Mouse (Mus musculus) cerebellum, postnatal 10 days (tissue): Measurements from ENCODE around the gene Gm13723.
A peak's percentile ranks its signal among the peaks of the same experiment; 100 is the strongest.

Experiments
- DNase-seq, 2 experiments: peaks; one replicate each; pipeline ENCODE4 v3.0.0; 2021; ENCODE audit warnings: mixed read lengths in 2 of 2

The Gm13723 gene

DNA sequence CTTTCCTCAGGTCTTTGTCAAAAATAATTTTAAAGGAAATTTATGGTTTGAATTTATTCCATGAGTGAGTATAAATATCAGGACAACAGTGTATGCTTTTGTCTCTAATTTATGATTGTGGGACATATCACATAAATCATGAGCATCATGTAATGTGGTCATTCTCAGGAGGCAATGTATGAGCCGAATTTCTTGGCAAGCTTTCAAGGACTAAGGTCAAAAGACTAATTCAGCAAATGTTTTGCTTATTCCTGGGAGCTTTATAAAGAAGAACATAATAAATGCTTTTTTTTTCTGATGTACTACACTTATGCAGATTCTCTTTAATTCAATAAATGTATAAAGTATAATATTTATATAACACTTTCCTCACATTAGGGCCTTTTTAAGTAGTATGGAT lies at the start of gene Gm13723:
Gene Gm13723 (minus strand): TSS at position 101 of the 400 bp plus-strand sequence.
- DNase-seq: peak in 1 of 2 experiments; percentile 3

GRCm38 (mm10) chr2:86905647-86906046 lies 31.0 kb upstream of the Gm13723 start:
- DNase-seq: no peak

GRCm38 (mm10) chr2:86892116-86892515 lies 17.5 kb upstream of the Gm13723 start, which contains the start of gene Olfr1097:
TSS of gene Olfr1097 (minus strand) at chr2:86892216.
- no peak for DNase-seq

DNA sequence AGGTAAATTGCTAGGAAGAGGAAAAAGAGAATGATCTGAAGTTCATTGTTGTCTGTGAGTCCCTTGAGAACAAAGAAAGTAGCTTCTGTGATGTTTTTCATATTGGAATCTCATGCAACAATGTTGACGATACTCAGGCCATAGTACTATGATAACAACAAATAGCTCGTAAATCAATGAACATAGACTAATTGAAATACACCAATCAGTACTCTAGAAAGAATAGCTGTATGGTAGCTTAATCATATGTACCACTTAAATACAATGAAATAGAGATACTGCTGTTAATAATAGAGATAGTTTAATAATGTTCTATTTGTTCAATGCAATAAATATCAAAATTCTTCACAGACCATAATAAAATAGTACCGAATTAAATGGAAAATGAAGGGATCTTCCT lies 23.0 kb downstream of the Gm13723 start, which contains the start of gene Olfr1095:
Gene Olfr1095 (minus strand): TSS at position 101 of the 400 bp plus-strand sequence.
- no peak for DNase-seq

- no peak for DNase-seq
Observed at GRCm38 (mm10) chr2:86824363-86824762, 50.2 kb downstream of the Gm13723 start, which contains the start of gene Olfr1094. TSS of gene Olfr1094 (plus strand) at chr2:86824663.
